Mouse (Mus musculus) forebrain, postnatal 0 days (tissue): Measurements from ENCODE around the gene Fancd2. TPM values are rescaled to one million over a fixed set of nuclear protein-coding genes. Genes with fewer than 3 reads are reported as not detected.

Experiments used
- ATAC-seq: fragments of 200-750 bp; cut with Nextera tagmentation; 2 replicates; pipeline ENCODE4 v1.8.0; 2017; ENCODE audit warnings: mild to moderate bottlenecking, moderate library complexity
- DNase-seq: peaks from one replicate; pipeline ENCODE4 v3.0.0-alpha.2; 2015
- H3K27ac ChIP-seq: fragments of 300-500 bp; sonication (generic); 2 replicates; pipeline ENCODE4 v1.5.1; 2014; ENCODE audit warnings: low read depth, mild to moderate bottlenecking, antibody characterized with exemption, low read length, moderate library complexity, mixed read lengths
- H3K27me3 ChIP-seq: fragments of 300-500 bp; sonication (generic); 2 replicates; pipeline ENCODE4 v1.6.1; 2014; ENCODE audit warnings: mild to moderate bottlenecking, low read length, mixed read lengths; ENCODE audit not compliant: insufficient read depth
- H3K36me3 ChIP-seq: fragments of 300-500 bp; sonication (generic); 2 replicates; pipeline ENCODE4 v1.6.1; 2014; ENCODE audit warnings: mild to moderate bottlenecking, moderate library complexity; ENCODE audit not compliant: insufficient read depth
- H3K4me1 ChIP-seq: fragments of 300-500 bp; sonication (generic); 2 replicates; pipeline ENCODE4 v1.6.1; 2014; ENCODE audit warnings: antibody characterized with exemption; ENCODE audit not compliant: insufficient read depth
- H3K4me2 ChIP-seq: fragments of 300-500 bp; sonication (generic); 2 replicates; pipeline ENCODE4 v1.6.1; 2014; ENCODE audit warnings: low read depth, mild to moderate bottlenecking, moderate library complexity
- H3K4me3 ChIP-seq: fragments of 300-500 bp; sonication (generic); 2 replicates; pipeline ENCODE4 v1.5.1; 2014; ENCODE audit warnings: low read depth, low read length, mixed read lengths
- H3K9ac ChIP-seq: fragments of 300-500 bp; sonication (generic); 2 replicates; pipeline ENCODE4 v1.6.1; 2014; ENCODE audit warnings: mild to moderate bottlenecking
- H3K9me3 ChIP-seq: fragments of 300-500 bp; sonication (generic); 2 replicates; pipeline ENCODE4 v1.6.1; 2016; ENCODE audit warnings: low read length
- CTCF ChIP-seq: sonication (generic); IDR thresholded peaks from 2 replicates; pipeline ENCODE4 v1.5.1; 2016; ENCODE audit warnings: antibody characterized with exemption, control low read depth, low read depth
- WGBS: fragments of 180-500 bp; shearing (Covaris S2); extraction: QIAGEN DNeasy Blood & Tissue Kit; methylation state at CpG from one replicate; pipeline ENCODE4 v1.1.7; 2014; 5-methylcytosine and 5-hydroxymethylcytosine counted together
- polyA plus RNA-seq: library from polyadenylated mRNA; unstranded; fragments of >200 nt; fragmentation: Nextera tagmentation; extraction: Ambion mirVana; gene quantifications from 2 replicates; pipeline ENCODE4 v1.2.1, GENCODE M21; 2015
- total RNA-seq: library from RNA; depleted of rRNA; stranded (reverse); fragments of >200 nt; gene quantifications from 2 replicates; pipeline ENCODE4 v1.2.3, GENCODE M21; 2014

The Fancd2 gene
- total and polyA plus RNA-seq, 2 experiments from 2014 or later = 1.3 to 4.4 TPM

DNA sequence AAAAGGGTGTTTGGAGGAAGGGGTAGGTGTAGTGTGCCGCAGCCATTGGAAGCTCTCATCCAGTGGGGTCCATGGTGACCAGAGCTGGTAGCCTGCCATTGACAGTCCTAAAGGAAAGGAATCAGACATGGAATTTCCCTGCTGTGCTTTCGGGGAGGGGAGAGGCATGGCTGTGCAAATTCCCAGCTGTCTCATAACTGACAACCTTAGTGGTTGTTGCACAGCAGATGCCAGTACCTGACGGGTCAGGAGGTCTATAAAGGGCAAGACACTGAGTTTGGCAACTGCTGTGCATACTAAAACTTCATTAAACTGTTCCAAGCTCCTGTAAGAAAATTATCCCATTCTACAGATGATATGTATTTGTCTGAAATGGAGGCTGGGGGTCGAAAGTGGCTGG, 66.5 kb downstream of the Fancd2 start:
- no peak for TF ChIP-seq CTCF
- H3K27me3 ChIP-seq = no peaks in the 10 kb centered on the region
- no peak overlapping the region for H3K9ac ChIP-seq
- ATAC-seq (no peak), DNase-seq (no peak)
- H3K9me3 ChIP-seq = no peaks in the 10 kb centered on the region
- no peak overlapping the region for H3K27ac ChIP-seq
- WGBS = 88% methylated on average over 4 of the region's 4 CpGs
- no peak overlapping the region for H3K4me3 ChIP-seq
- H3K4me1 ChIP-seq = no peaks in the 10 kb centered on the region
- no peaks in the 10 kb centered on the region for H3K36me3 ChIP-seq
- no peak overlapping the region for H3K4me2 ChIP-seq

DNA sequence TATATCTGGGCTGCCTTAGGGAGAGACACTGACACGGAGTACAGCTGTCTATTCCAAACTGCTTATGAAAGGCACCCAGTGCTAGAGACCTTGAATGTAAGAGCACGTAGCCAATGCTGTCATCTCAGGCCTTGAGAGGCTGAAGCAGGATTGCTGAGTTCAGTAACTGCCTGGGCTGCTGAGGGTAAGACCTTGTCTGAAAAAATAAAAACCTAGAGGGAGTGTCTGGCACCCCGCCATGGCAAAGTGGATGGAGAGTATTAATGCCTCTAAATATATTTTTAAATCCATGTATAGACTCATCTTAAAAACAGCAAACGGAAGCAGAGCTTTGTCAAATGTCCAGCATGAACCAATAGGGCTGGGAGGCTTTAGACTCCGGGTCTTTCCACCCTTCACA, 68.4 kb downstream of the Fancd2 start:
- WGBS = 65% methylated on average over 5 of the region's 5 CpGs
- Histone ChIP-seq H3K27ac (no peak overlapping the region), H3K36me3 (no peaks in the 10 kb centered on the region), H3K4me3 (no peak overlapping the region), H3K4me2 (no peak overlapping the region), H3K9me3 (no peaks in the 10 kb centered on the region), H3K4me1 (no peaks in the 10 kb centered on the region), H3K9ac (no peak overlapping the region), H3K27me3 (no peaks in the 10 kb centered on the region)
- no peak for ATAC-seq
- no peak for TF ChIP-seq CTCF
- DNase-seq = no peak

- Histone ChIP-seq H3K27me3 (no peaks in the 10 kb centered on the region), H3K4me3 (no peak within 1 kb of the TSS), H3K9me3 (no peaks in the 10 kb centered on the region), H3K4me1 (peaks cover 5% of the 10 kb centered on the region), H3K9ac (no peak within 1 kb of the TSS), H3K27ac (no peak within 1 kb of the TSS), H3K36me3 (no peaks in the 10 kb centered on the region), H3K4me2 (no peak within 1 kb of the TSS)
- DNase-seq (no peak), ATAC-seq (no peak)
- TF ChIP-seq CTCF = no peak
- WGBS = 36% methylated on average over 23 of the region's 23 CpGs
Measured at GRCm38 (mm10) chr6:113600543-113601139, 69.2 kb downstream of the Fancd2 start, which contains the start of gene Fancd2os. Gene Fancd2os (minus strand): TSS chr6:113600715.

DNA sequence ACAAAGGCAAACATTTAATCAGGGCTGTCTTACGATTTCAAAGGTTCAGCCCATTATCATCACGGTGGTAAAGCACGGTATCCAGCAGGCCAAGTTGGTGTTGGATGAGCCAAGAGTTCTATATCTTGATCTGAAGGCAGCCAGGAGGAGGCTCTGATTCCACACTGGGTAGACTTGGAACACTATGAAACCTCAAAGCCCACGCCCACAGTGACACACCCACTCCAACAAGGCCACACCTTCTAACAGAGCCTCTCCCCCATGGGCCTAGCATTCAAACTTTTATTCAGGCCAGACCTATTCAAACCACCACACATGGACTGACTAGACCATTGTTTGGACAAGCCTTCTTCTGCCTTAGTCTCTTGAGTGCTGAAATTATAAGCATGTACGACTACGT, 71.3 kb downstream of the Fancd2 start:
- H3K4me3 ChIP-seq = no peak overlapping the region
- H3K27me3 ChIP-seq = no peaks in the 10 kb centered on the region
- H3K4me1 ChIP-seq = peaks cover 12% of the 10 kb centered on the region
- no peak for DNase-seq
- 90% methylated on average over 6 of the region's 6 CpGs for WGBS
- TF ChIP-seq CTCF = no peak
- no peak overlapping the region for H3K27ac ChIP-seq
- no peaks in the 10 kb centered on the region for H3K36me3 ChIP-seq
- ATAC-seq = no peak
- no peaks in the 10 kb centered on the region for H3K9me3 ChIP-seq
- H3K4me2 ChIP-seq = no peak overlapping the region
- no peak overlapping the region for H3K9ac ChIP-seq

GRCm38 (mm10) chr6:113603993-113604392, 72.5 kb downstream of the Fancd2 start:
- Histone ChIP-seq H3K9ac (peak overlapping the region; percentile 82), H3K9me3 (no peaks in the 10 kb centered on the region), H3K4me2 (peak overlapping the region; percentile 67), H3K36me3 (no peaks in the 10 kb centered on the region), H3K4me1 (peaks cover 12% of the 10 kb centered on the region), H3K27ac (peak overlapping the region; percentile 82), H3K27me3 (no peaks in the 10 kb centered on the region), H3K4me3 (peak overlapping the region; percentile 87)
- TF ChIP-seq CTCF = no peak
- DNase-seq = no peak
- 54% methylated on average over 12 of the region's 12 CpGs for WGBS
- ATAC-seq = no peak

DNA sequence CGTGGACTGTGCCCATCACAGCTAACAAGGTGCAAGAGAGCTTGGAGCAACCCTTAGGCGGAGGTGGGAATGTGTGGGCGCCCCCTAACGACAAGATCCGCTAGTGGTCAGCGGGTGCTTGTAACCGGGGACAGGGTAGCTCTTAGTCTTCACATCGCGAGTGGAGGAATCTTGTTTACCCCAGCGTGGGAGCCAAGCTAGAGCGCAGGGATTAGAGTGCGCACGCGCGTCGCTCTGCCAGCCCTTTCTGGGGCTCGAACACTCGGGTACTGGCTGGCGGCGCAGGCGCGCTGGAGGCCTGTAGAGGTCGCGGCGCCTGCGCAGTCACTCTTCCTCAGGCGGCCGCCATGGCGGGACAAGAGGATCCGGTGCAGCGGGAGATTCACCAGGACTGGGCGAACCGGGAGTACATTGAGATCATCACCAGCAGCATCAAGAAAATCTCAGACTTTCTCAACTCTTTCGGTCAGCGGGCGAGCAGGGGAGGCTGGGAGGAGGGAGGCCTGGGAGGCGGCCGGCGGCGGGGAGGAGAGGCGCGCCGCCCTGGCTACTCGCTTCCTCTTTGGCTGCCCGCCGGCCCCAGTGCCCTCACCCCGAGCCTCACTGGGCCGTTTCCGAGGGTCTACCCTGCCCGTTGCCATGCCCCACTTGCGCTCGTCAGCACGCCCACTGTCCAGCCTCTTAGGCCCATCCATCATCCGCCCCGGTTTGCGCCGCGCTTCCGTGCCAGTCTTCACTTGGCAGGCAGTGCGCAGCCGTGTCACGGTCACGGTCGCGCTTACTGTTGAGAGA, 73.1 kb downstream of the Fancd2 start, which contains the start of gene Brk1:
Gene Brk1 (plus strand): TSS at position 341 of the 792 bp plus-strand sequence.
- Histone ChIP-seq H3K27ac (peak within 1 kb of the TSS; percentile 82), H3K27me3 (no peaks in the 10 kb centered on the region), H3K36me3 (no peaks in the 10 kb centered on the region), H3K9ac (peak within 1 kb of the TSS; percentile 82), H3K9me3 (no peaks in the 10 kb centered on the region), H3K4me1 (peaks cover 12% of the 10 kb centered on the region), H3K4me3 (peak within 1 kb of the TSS; percentile 87), H3K4me2 (peak within 1 kb of the TSS; percentile 67)
- peak; percentile 64 for TF ChIP-seq CTCF
- peak; percentile 96 for ATAC-seq
- 1% methylated on average over 62 of the region's 65 CpGs for WGBS
- DNase-seq = peak; percentile 96

- H3K9me3 ChIP-seq = no peaks in the 10 kb centered on the region
- H3K9ac ChIP-seq = peak overlapping the region; percentile 82
- peak overlapping the region; percentile 82 for H3K27ac ChIP-seq
- peak; percentile 71 for DNase-seq
- H3K4me2 ChIP-seq = peak overlapping the region; percentile 67
- no peak for ATAC-seq
- no peaks in the 10 kb centered on the region for H3K27me3 ChIP-seq
- no peaks in the 10 kb centered on the region for H3K36me3 ChIP-seq
- TF ChIP-seq CTCF = no peak
- peak overlapping the region; percentile 87 for H3K4me3 ChIP-seq
- 5% methylated on average over 10 of the region's 10 CpGs for WGBS
- H3K4me1 ChIP-seq = peaks cover 12% of the 10 kb centered on the region
Measured at GRCm38 (mm10) chr6:113605224-113605545, 73.7 kb downstream of the Fancd2 start.
